Mouse (Mus musculus) lung, embryonic 16.5 days (tissue): Measurements from ENCODE around the gene Csdc2. TPM values are rescaled to one million over a fixed set of nuclear protein-coding genes. Genes with fewer than 3 reads are reported as not detected.
"Not testable (repeated sequence)": the region's sequence is repeated elsewhere in the genome, so short reads cannot be mapped to it uniquely, and the experiment has no call there.

Source experiments
- ATAC-seq: fragments of 200-750 bp; cut with Nextera tagmentation; 2 replicates; pipeline ENCODE4 v1.8.0; 2017; ENCODE audit warnings: low read depth, mild to moderate bottlenecking, moderate library complexity
- H3K27ac ChIP-seq: fragments of 300-500 bp; sonication (generic); 2 replicates; pipeline ENCODE4 v1.5.1; 2014; ENCODE audit warnings: mild to moderate bottlenecking, control low read depth, low read length
- H3K27me3 ChIP-seq: fragments of 300-500 bp; sonication (generic); 2 replicates; pipeline ENCODE4 v1.6.1; 2014; ENCODE audit warnings: low read depth, low read length, mixed read lengths; ENCODE audit not compliant: control insufficient read depth, insufficient read depth
- H3K36me3 ChIP-seq: fragments of 300-500 bp; sonication (generic); 2 replicates; pipeline ENCODE4 v1.6.1; 2014; ENCODE audit warnings: low read length; ENCODE audit not compliant: control insufficient read depth, insufficient read depth
- H3K4me1 ChIP-seq: fragments of 300-500 bp; sonication (generic); replicated peaks from 2 replicates; pipeline ENCODE4 v1.6.1; 2014; ENCODE audit warnings: low read length, mixed read lengths; ENCODE audit not compliant: control insufficient read depth, insufficient read depth
- H3K4me2 ChIP-seq: fragments of 300-500 bp; sonication (generic); 2 replicates; pipeline ENCODE4 v1.6.1; 2014; ENCODE audit warnings: low read depth, low read length, control low read depth
- H3K4me3 ChIP-seq: fragments of 300-500 bp; sonication (generic); 2 replicates; pipeline ENCODE4 v1.5.1; 2014; ENCODE audit warnings: mild to moderate bottlenecking, low read length, control low read depth
- H3K9ac ChIP-seq: fragments of 300-500 bp; sonication (generic); 2 replicates; pipeline ENCODE4 v1.6.1; 2014; ENCODE audit warnings: low read length, control low read depth
- H3K9me3 ChIP-seq: fragments of 300-500 bp; sonication (generic); 2 replicates; pipeline ENCODE4 v1.6.1; 2016; ENCODE audit warnings: low read length; ENCODE audit not compliant: control insufficient read depth
- WGBS: fragments of 180-500 bp; shearing (Covaris S2); extraction: QIAGEN DNeasy Blood & Tissue Kit; methylation state at CpG from one replicate; pipeline ENCODE4 v1.1.7; 2014; 5-methylcytosine and 5-hydroxymethylcytosine counted together
- polyA plus RNA-seq: library from polyadenylated mRNA; unstranded; fragments of >200 nt; fragmentation: Nextera tagmentation; extraction: Ambion mirVana; gene quantifications from 2 replicates; pipeline ENCODE4 v1.2.1, GENCODE M21; 2015

Gene Csdc2
- polyA plus RNA-seq, 1 experiment from 2014 or later: 10.0 TPM

- no peak for ATAC-seq
Measured at GRCm38 (mm10) chr15:81968447-81968846, 31.9 kb downstream of the Csdc2 start.

GRCm38 (mm10) chr15:81969173-81969572 is 32.6 kb downstream of the Csdc2 start:
- Histone ChIP-seq H3K4me2 (no peak overlapping the region), H3K9me3 (peaks cover 4% of the 10 kb centered on the region; the same call in 1 of the 2 replicates), H3K4me3 (no peak overlapping the region), H3K27me3 (no peaks in the 10 kb centered on the region), H3K36me3 (no peaks in the 10 kb centered on the region), H3K27ac (no peak overlapping the region), H3K9ac (no peak overlapping the region), H3K4me1 (no peaks in the 10 kb centered on the region)
- WGBS: 48% methylated on average over 7 of the region's 7 CpGs
- no peak; the same call in 1 of the 2 replicates for ATAC-seq

More at GRCm38 (mm10) chr15:81968447-81968846, 31.9 kb downstream of the Csdc2 start:
- Histone ChIP-seq H3K36me3 (no peaks in the 10 kb centered on the region), H3K27me3 (no peaks in the 10 kb centered on the region), H3K4me1 (no peaks in the 10 kb centered on the region), H3K27ac (no peak overlapping the region), H3K4me2 (no peak overlapping the region), H3K4me3 (no peak overlapping the region), H3K9ac (no peak overlapping the region), H3K9me3 (peaks cover 4% of the 10 kb centered on the region; the same call in 1 of the 2 replicates)
- WGBS: 43% methylated on average over 2 of the region's 2 CpGs

- not testable (repeated sequence) for H3K4me2 ChIP-seq, H3K9me3 ChIP-seq, H3K27me3 ChIP-seq, H3K27ac ChIP-seq, H3K9ac ChIP-seq, H3K36me3 ChIP-seq, H3K4me3 ChIP-seq, H3K4me1 ChIP-seq, ATAC-seq
- WGBS: 68% methylated on average over 6 of the region's 6 CpGs
Measured at GRCm38 (mm10) chr15:81969635-81970034, 33.1 kb downstream of the Csdc2 start.

GRCm38 (mm10) chr15:81970498-81970897 is 33.9 kb downstream of the Csdc2 start:
- not testable (repeated sequence) for H3K36me3 ChIP-seq, H3K27me3 ChIP-seq, H3K9me3 ChIP-seq, H3K4me1 ChIP-seq, ATAC-seq, H3K9ac ChIP-seq, H3K27ac ChIP-seq, H3K4me2 ChIP-seq, H3K4me3 ChIP-seq
- WGBS: 91% methylated on average over 4 of the region's 4 CpGs

GRCm38 (mm10) chr15:81975156-81975555 is 38.6 kb downstream of the Csdc2 start:
- H3K4me1 ChIP-seq, H3K27me3 ChIP-seq, H3K9ac ChIP-seq, ATAC-seq, H3K27ac ChIP-seq, H3K36me3 ChIP-seq, H3K4me2 ChIP-seq, H3K4me3 ChIP-seq, H3K9me3 ChIP-seq: not testable (repeated sequence)
- WGBS: 90% methylated on average over 8 of the region's 8 CpGs

GRCm38 (mm10) chr15:81980321-81980720 is 43.8 kb downstream of the Csdc2 start, which contains the start of gene 1700029P11Rik:
1700029P11Rik (plus strand) TSS chr15:81980540.
- H3K27ac ChIP-seq: no peak within 1 kb of the TSS
- WGBS: 88% methylated on average over 23 of the region's 23 CpGs
- no peak for ATAC-seq

GRCm38 (mm10) chr15:81982173-81982572 is 45.6 kb downstream of the Csdc2 start:
- Histone ChIP-seq H3K9ac (no peak overlapping the region), H3K9me3 (no peaks in the 10 kb centered on the region), H3K4me3 (no peak overlapping the region), H3K4me2 (no peak overlapping the region), H3K27me3 (no peaks in the 10 kb centered on the region), H3K36me3 (no peaks in the 10 kb centered on the region), H3K27ac (no peak overlapping the region), H3K4me1 (no peaks in the 10 kb centered on the region)
- 34% methylated on average over 1 of the region's 1 CpGs for WGBS
- no peak for ATAC-seq

More at GRCm38 (mm10) chr15:81980321-81980720, 43.8 kb downstream of the Csdc2 start, which contains the start of gene 1700029P11Rik:
- no peak within 1 kb of the TSS for H3K4me2 ChIP-seq
- H3K4me3 ChIP-seq: no peak within 1 kb of the TSS
- H3K4me1 ChIP-seq: no peaks in the 10 kb centered on the region
- H3K9ac ChIP-seq: no peak within 1 kb of the TSS
- H3K36me3 ChIP-seq: no peaks in the 10 kb centered on the region
- H3K9me3 ChIP-seq: no peaks in the 10 kb centered on the region
- H3K27me3 ChIP-seq: no peaks in the 10 kb centered on the region

- 60% methylated on average over 2 of the region's 2 CpGs for WGBS
- Histone ChIP-seq H3K4me2 (no peak overlapping the region), H3K9me3 (no peaks in the 10 kb centered on the region), H3K36me3 (no peaks in the 10 kb centered on the region), H3K9ac (no peak overlapping the region), H3K27me3 (no peaks in the 10 kb centered on the region), H3K4me1 (peaks cover 4% of the 10 kb centered on the region; the same call in 1 of the 2 replicates), H3K27ac (no peak overlapping the region; the same call in 1 of the 2 replicates), H3K4me3 (no peak overlapping the region)
- ATAC-seq: no peak
Measured at GRCm38 (mm10) chr15:81985267-81986161, 49.0 kb downstream of the Csdc2 start.

- no peak within 1 kb of the TSS for H3K4me3 ChIP-seq
- no peaks in the 10 kb centered on the region for H3K9me3 ChIP-seq
- ATAC-seq: no peak
- H3K27me3 ChIP-seq: no peaks in the 10 kb centered on the region
- WGBS: 79% methylated on average over 3 of the region's 3 CpGs
- peaks cover 4% of the 10 kb centered on the region; the same call in 1 of the 2 replicates for H3K4me1 ChIP-seq
- no peak within 1 kb of the TSS for H3K9ac ChIP-seq
- no peaks in the 10 kb centered on the region for H3K36me3 ChIP-seq
- no peak within 1 kb of the TSS for H3K4me2 ChIP-seq
- H3K27ac ChIP-seq: no peak within 1 kb of the TSS
Measured at GRCm38 (mm10) chr15:81987646-81988045, 51.1 kb downstream of the Csdc2 start, which contains the start of gene Xrcc6. Xrcc6 (plus strand) TSS chr15:81987835.
